Mouse (Mus musculus) ES-Bruce4 (cell line): ENCODE results near the gene Cc2d2a. TPM values are rescaled to one million over a fixed set of nuclear protein-coding genes. Genes with fewer than 3 reads are reported as not detected.

Experiments
- H3K27ac ChIP-seq: 2 replicates; pipeline ENCODE4 v1.5.1; 2012; ENCODE audit warnings: low read length, inconsistent platforms; ENCODE audit not compliant: insufficient read depth
- H3K27me3 ChIP-seq: 2 replicates; pipeline ENCODE4 v1.6.1; 2012; ENCODE audit warnings: mild to moderate bottlenecking, low read length, inconsistent platforms; ENCODE audit not compliant: control insufficient read depth, poor library complexity, insufficient read depth, severe bottlenecking
- H3K36me3 ChIP-seq: 2 replicates; pipeline ENCODE4 v1.6.1; 2012; ENCODE audit warnings: inconsistent platforms, mild to moderate bottlenecking, low read length, moderate library complexity; ENCODE audit not compliant: control insufficient read depth, poor library complexity, insufficient read depth, severe bottlenecking
- H3K4me1 ChIP-seq: one replicate; pipeline ENCODE4 v1.8.1; 2011; ENCODE audit warnings: low read length; ENCODE audit not compliant: control insufficient read depth, insufficient read depth
- H3K4me3 ChIP-seq: 2 replicates; pipeline ENCODE4 v1.5.1; 2011; ENCODE audit warnings: low read depth, mild to moderate bottlenecking, low read length
- H3K9ac ChIP-seq: 2 replicates; pipeline ENCODE4 v1.6.1; 2012; ENCODE audit warnings: low read depth, mild to moderate bottlenecking, inconsistent platforms; ENCODE audit not compliant: poor library complexity, severe bottlenecking
- H3K9me3 ChIP-seq: replicated peaks from 2 replicates; pipeline ENCODE4 v1.6.1; 2012; ENCODE audit warnings: mild to moderate bottlenecking, low read length, inconsistent platforms; ENCODE audit not compliant: control insufficient read depth, poor library complexity, insufficient read depth, severe bottlenecking
- CTCF ChIP-seq: IDR thresholded peaks from one replicate; pipeline ENCODE4 v1.8.1; 2011; ENCODE audit warnings: low read depth, low read length
- EP300 ChIP-seq: IDR thresholded peaks from 2 replicates; pipeline ENCODE4 v1.6.1; 2011; ENCODE audit warnings: low read depth, low read length; ENCODE audit not compliant: insufficient read depth
- POLR2A ChIP-seq: IDR thresholded peaks from one replicate; pipeline ENCODE4 v1.8.1; 2011; ENCODE audit warnings: low read length; ENCODE audit not compliant: insufficient read depth
- polyA plus RNA-seq: library from polyadenylated mRNA; stranded (reverse); fragments of >200 nt; gene quantifications from 2 replicates; pipeline ENCODE4 v1.2.4, GENCODE M21; 2011; ENCODE audit warnings: low read depth; ENCODE audit not compliant: missing spikeins, insufficient read depth, insufficient read length

Gene Cc2d2a
- 7.2 and 7.9 TPM in 2 replicates for polyA plus RNA-seq

DNA sequence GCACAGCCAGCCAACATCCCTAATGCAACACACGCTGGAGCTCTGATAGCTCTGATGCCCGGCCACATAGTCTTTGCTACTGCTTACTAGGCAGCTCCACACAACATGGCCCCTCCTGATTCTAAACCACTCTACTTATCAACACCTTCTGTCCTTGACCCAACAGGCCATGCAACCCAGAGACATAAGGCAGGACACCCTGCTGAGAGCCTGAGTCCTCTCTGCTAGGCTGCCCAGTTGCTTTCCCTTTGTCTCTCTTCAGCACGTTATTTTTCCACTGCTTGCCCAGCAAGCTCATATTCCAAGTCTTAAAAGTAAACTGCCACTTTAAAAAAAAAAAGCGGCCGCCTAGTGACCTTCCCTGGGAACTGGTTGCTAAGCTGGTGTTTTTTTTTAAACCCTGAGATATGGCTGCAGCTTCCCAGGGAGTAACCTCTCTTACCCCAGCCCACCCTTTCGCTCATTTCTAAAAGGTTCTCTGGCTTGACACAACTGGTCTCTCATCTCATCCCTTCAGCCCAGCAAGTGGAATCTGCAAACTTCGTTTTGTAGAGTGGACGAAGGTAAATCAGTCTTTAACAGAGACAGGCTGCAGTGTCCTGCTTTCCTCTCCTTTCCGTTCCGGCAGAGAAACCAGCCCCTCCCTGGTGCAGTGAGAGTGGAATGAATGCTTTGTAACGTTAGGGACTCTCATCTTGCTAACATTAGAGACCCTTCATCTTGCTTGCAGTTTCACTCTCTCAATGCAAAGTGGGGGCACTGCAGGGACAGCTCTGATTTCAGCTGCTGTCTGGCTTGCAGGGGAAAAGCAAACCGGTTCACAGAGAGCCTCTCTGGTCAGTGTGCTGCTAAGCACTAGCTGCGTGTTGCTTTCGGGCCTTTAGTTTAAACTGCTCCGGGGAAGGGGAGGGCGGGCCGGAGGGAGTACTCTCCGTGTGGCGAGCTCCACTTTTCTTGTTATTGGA is at the start of gene Cc2d2a:
Gene Cc2d2a, plus strand, starts transcription at position 350 of the 965 bp plus-strand sequence.
- H3K4me1 ChIP-seq = no peaks in the 10 kb centered on the region
- no peak within 1 kb of the TSS for H3K27ac ChIP-seq
- H3K9ac ChIP-seq = no peak within 1 kb of the TSS
- no peaks in the 10 kb centered on the region for H3K36me3 ChIP-seq
- H3K27me3 ChIP-seq = no peaks in the 10 kb centered on the region
- H3K4me3 ChIP-seq = no peak within 1 kb of the TSS
- H3K9me3 ChIP-seq = no peaks in the 10 kb centered on the region
- TF ChIP-seq EP300 (no peak), POLR2A (no peak), CTCF (no peak)

DNA sequence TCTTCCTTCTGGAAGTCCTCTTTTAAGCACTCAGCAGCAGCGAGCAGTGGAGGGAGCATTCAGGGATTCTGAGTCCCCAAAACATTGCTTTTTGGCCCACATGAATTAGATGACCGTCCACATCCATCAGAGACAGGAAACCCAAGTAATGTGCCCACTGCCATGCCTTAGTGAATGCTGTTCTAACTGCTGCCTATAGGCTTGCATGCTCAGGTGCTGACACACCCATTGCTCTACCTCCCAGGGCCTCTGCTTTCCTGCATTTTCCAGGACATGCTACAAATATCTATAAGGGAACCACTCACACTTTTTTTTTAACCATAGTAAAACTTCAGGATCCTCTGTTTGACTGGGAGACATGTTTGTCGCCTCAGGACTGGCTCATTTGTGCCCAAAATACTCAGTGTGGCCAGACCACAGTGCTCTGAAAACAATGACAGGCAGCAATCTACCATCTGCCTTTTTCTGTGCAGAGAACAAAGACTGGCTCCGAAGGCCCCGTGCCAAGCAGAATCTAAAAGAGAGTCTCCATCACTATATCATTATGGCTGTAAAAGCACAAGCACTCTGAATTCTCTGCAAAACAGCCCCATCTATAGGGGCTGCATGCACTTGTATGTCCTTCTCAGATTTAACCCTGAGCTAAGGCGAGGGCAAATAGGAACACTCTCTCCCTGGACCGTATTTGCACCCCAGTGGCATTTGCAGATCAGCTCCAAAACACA is 40.4 kb upstream of the Cc2d2a start:
- Histone ChIP-seq H3K27ac (no peak overlapping the region), H3K9me3 (no peaks in the 10 kb centered on the region), H3K36me3 (no peaks in the 10 kb centered on the region), H3K4me1 (no peaks in the 10 kb centered on the region), H3K27me3 (no peaks in the 10 kb centered on the region), H3K4me3 (no peak overlapping the region), H3K9ac (no peak overlapping the region)
- TF ChIP-seq POLR2A (no peak), EP300 (no peak), CTCF (no peak)

DNA sequence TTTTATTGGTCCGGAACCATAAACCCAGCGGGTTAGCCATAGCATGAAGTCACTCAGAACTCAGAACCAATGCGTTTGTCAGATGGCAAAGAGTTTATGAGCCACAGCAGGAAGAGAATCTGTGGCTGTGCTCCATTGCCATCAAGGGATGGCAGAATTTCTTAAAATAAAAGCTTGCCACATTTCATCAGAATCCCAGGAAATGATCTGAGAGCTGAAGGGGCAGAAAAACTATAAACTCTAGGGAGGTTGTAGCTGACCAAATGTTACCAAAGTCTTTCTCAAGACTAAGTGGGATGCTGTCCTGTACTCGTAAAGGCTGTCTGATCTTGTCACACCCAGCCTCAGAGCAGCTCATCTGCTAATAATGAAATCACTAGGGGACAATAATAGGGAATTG is 36.7 kb upstream of the Cc2d2a start:
- Histone ChIP-seq H3K4me3 (no peak overlapping the region), H3K27me3 (no peaks in the 10 kb centered on the region), H3K4me1 (no peaks in the 10 kb centered on the region), H3K9me3 (no peaks in the 10 kb centered on the region), H3K27ac (no peak overlapping the region), H3K36me3 (no peaks in the 10 kb centered on the region), H3K9ac (no peak overlapping the region)
- TF ChIP-seq POLR2A = no peak
- no peak for TF ChIP-seq EP300
- no peak for TF ChIP-seq CTCF

GRCm38 (mm10) chr5:43634071-43634601 is 28.0 kb upstream of the Cc2d2a start:
- Histone ChIP-seq H3K27ac (no peak overlapping the region), H3K4me3 (no peak overlapping the region), H3K36me3 (no peaks in the 10 kb centered on the region), H3K9ac (no peak overlapping the region), H3K9me3 (peaks cover 9% of the 10 kb centered on the region), H3K27me3 (no peaks in the 10 kb centered on the region), H3K4me1 (no peaks in the 10 kb centered on the region)
- TF ChIP-seq EP300 (no peak), CTCF (no peak), POLR2A (no peak)

DNA sequence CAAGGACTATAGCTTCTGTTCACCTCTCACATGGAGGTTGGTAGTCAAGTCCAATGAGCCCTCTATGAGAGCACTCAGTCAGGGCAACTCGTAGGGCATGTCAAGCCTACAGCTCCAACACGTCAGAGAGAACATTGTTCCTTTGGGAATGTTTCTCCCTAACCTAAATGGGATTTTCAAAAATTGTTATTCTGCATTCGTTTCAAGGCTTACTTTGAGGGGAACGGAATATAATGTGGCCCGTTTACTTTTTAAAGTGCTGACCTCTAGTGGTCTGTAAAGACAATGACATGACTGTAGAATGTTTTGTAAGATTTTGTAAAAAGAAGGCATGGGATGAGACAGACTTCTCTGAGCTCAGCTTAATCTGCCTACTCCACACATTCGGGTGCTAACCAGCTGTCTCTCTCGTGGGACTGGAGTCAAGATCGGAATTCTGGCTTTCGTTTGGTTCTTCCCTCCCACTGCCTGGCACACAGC is 27.5 kb upstream of the Cc2d2a start:
- no peak overlapping the region for H3K27ac ChIP-seq
- H3K27me3 ChIP-seq = no peaks in the 10 kb centered on the region
- H3K4me1 ChIP-seq = no peaks in the 10 kb centered on the region
- TF ChIP-seq EP300 (no peak), CTCF (peak; percentile 2)
- H3K9me3 ChIP-seq = peaks cover 9% of the 10 kb centered on the region
- H3K4me3 ChIP-seq = no peak overlapping the region
- no peak overlapping the region for H3K9ac ChIP-seq
- no peaks in the 10 kb centered on the region for H3K36me3 ChIP-seq
